Mouse (Mus musculus): ENCODE results near the gene Tubb3. TPM values are rescaled to one million over a fixed set of nuclear protein-coding genes. Genes with fewer than 3 reads are reported as not detected.

The Tubb3 gene
- polyA plus RNA-seq, 1 experiment, result 0.97 TPM

Other genes with a start within 250 kb of the Tubb3 start
- gene Dpep1, start 225.2 kb upstream of the Tubb3 start, polyA plus RNA-seq (2012; rRNA removed), result 94.5 and 111 TPM in 2 replicates
- gene Chmp1a, start 198.7 kb upstream of the Tubb3 start, polyA plus RNA-seq (2012; rRNA removed), result 126 and 136 TPM in 2 replicates
- 3.4 and 6.6 TPM in 2 replicates for gene Spata33, start 198.6 kb upstream of the Tubb3 start, polyA plus RNA-seq (2012; rRNA removed)
- 58.8 and 64.5 TPM in 2 replicates for gene Cdk10, start 186.6 kb upstream of the Tubb3 start, polyA plus RNA-seq (2012; rRNA removed)
- 13.3 and 17.4 TPM in 2 replicates for gene Spata2l, start 175.2 kb upstream of the Tubb3 start, polyA plus RNA-seq (2012; rRNA removed)
- 30.5 and 35.1 TPM in 2 replicates for gene Zfp276, start 157.2 kb upstream of the Tubb3 start, polyA plus RNA-seq (2012; rRNA removed)
- 54.0 and 57.9 TPM in 2 replicates for gene Vps9d1, start 157.1 kb upstream of the Tubb3 start, polyA plus RNA-seq (2012; rRNA removed)
- 81.8 and 123 TPM in 2 replicates for gene Fanca, start 92.8 kb upstream of the Tubb3 start, polyA plus RNA-seq (2012; rRNA removed)
- 2.6 and 2.7 TPM in 2 replicates for gene Spire2, start 78.7 kb upstream of the Tubb3 start, polyA plus RNA-seq (2012; rRNA removed)
- gene Tcf25, start 37.7 kb upstream of the Tubb3 start, polyA plus RNA-seq (2012; rRNA removed), result 207 and 223 TPM in 2 replicates
- not detected in 2 replicates for gene Mc1r, start 4.3 kb upstream of the Tubb3 start, polyA plus RNA-seq (2012; rRNA removed)
- gene Def8, start 12.1 kb downstream of the Tubb3 start, polyA plus RNA-seq (2012; rRNA removed), result 42.0 and 45.1 TPM in 2 replicates
- gene Afg3l1, start 66.5 kb downstream of the Tubb3 start, polyA plus RNA-seq (2012; rRNA removed), result 29.6 and 31.1 TPM in 2 replicates
- gene Dbndd1, start 104.0 kb downstream of the Tubb3 start, polyA plus RNA-seq (2012; rRNA removed), result 2.1 and 3.1 TPM in 2 replicates
- 8.3 and 11.3 TPM in 2 replicates for gene Gas8, start 107.4 kb downstream of the Tubb3 start, polyA plus RNA-seq (2012; rRNA removed)
- gene Rhou, start 242.5 kb downstream of the Tubb3 start, polyA plus RNA-seq (2012; rRNA removed), result 16.7 and 18.0 TPM in 2 replicates

All from gonadal fat pad, adult 2 months (tissue).